Mouse (Mus musculus): ENCODE measurements at regions not wholly inside any gene's neighbourhood (a gene's known extent, or its start where the extent isn't known, plus 50 kb on each side); places are given as distances from the start of the nearest gene placed in this dataset.

GRCm38 (mm10) chr10:126452057-126452622, 449.0 kb downstream of the Atp23 start:
- TF ChIP-seq POLR2A (IDR thresholded peaks at IDR 0.05; ENCODE audit: extremely low read depth, insufficient read depth, low read length) = no peak
- no peak for TF ChIP-seq CTCF (IDR thresholded peaks at IDR 0.05; ENCODE audit: extremely low read depth, insufficient read depth, low read length)
